Mouse (Mus musculus): ENCODE measurements around the gene Nr2f6. TPM values are rescaled to one million over a fixed set of nuclear protein-coding genes. Genes with fewer than 3 reads are reported as not detected.
"Not testable (repeated sequence)": the region's sequence is repeated elsewhere in the genome, so short reads cannot be mapped to it uniquely, and the experiment has no call there.

The Nr2f6 gene
- total RNA-seq, 2 experiments from 2014 or later = 32.2 to 32.5 TPM

GRCm38 (mm10) chr8:71368366-71368765, 13.4 kb downstream of the Nr2f6 start:
- no peak for DNase-seq (ENCODE audit: low spot score in 2 of 2)

- no peak for DNase-seq (ENCODE audit: low spot score in 2 of 2)
Observed at GRCm38 (mm10) chr8:71367529-71368176, 14.1 kb downstream of the Nr2f6 start.

GRCm38 (mm10) chr8:71366771-71367528, 14.8 kb downstream of the Nr2f6 start, which contains the start of gene Use1:
Gene Use1 (plus strand): TSS chr8:71366848.
- peak; percentile 85 to 90 for DNase-seq (ENCODE audit: low spot score in 2 of 2)

GRCm38 (mm10) chr8:71358026-71358425, 23.7 kb downstream of the Nr2f6 start:
- DNase-seq (ENCODE audit: low spot score in 2 of 2) = no peak

GRCm38 (mm10) chr8:71351520-71351919, 30.2 kb downstream of the Nr2f6 start:
- DNase-seq (ENCODE audit: low spot score in 2 of 2) = no peak

GRCm38 (mm10) chr8:71351117-71351516, 30.6 kb downstream of the Nr2f6 start:
- DNase-seq (ENCODE audit: low spot score in 2 of 2) = no peak

GRCm38 (mm10) chr8:71346581-71346980, 35.2 kb downstream of the Nr2f6 start:
- no peak for DNase-seq (ENCODE audit: low spot score in 2 of 2)

GRCm38 (mm10) chr8:71340625-71341024, 41.1 kb downstream of the Nr2f6 start:
- no peak for DNase-seq (ENCODE audit: low spot score in 2 of 2)

GRCm38 (mm10) chr8:71337834-71338233, 43.9 kb downstream of the Nr2f6 start:
- not testable (repeated sequence) for DNase-seq (ENCODE audit: low spot score in 2 of 2)

- peak in 1 of 2 experiments; percentile 27 for DNase-seq (ENCODE audit: low spot score in 2 of 2)
Observed at GRCm38 (mm10) chr8:71324848-71325247, 56.9 kb downstream of the Nr2f6 start.

Other genes starting within 250 kb of the Nr2f6 start
- gene Myo9b, start 109.2 kb downstream of the Nr2f6 start, total RNA-seq (2021) = 10 to 100 TPM; 33.2 to 36.6 TPM
- gene Haus8, start 109.0 kb downstream of the Nr2f6 start, total RNA-seq (2021) = 10 to 100 TPM; 19.0 to 22.3 TPM
- gene Use1, start 15.1 kb downstream of the Nr2f6 start, total RNA-seq (2021) = 100 to 1,000 TPM in 1 of 2 experiments, 10 to 100 TPM in 1; 97.9 to 108 TPM
- gene Ocel1, start 10.7 kb downstream of the Nr2f6 start, total RNA-seq (2021) = 10 to 100 TPM; 17.2 to 17.6 TPM
- 1 to 10 TPM; 6.7 to 7.3 TPM for gene Ushbp1, start 13.8 kb upstream of the Nr2f6 start, total RNA-seq (2021)
- 10 to 100 TPM; 78.7 to 82.2 TPM for gene Babam1, start 14.9 kb upstream of the Nr2f6 start, total RNA-seq (2021)
- gene Ankle1, start 24.1 kb upstream of the Nr2f6 start, total RNA-seq (2021) = 1 to 10 TPM; 2.2 to 2.7 TPM
- 100 to 1,000 TPM; 145 to 159 TPM for gene Abhd8, start 81.7 kb upstream of the Nr2f6 start, total RNA-seq (2021)
- 10 to 100 TPM; 59.5 to 69.2 TPM for gene Mrpl34, start 83.0 kb upstream of the Nr2f6 start, total RNA-seq (2021)
- gene Dda1, start 87.2 kb upstream of the Nr2f6 start, total RNA-seq (2021) = 100 to 1,000 TPM; 128 to 130 TPM
- 10 to 100 TPM; 64.3 to 71.5 TPM for gene Ano8, start 104.0 kb upstream of the Nr2f6 start, total RNA-seq (2021)
- 10 to 100 TPM; 26.4 to 29.4 TPM for gene Gtpbp3, start 106.1 kb upstream of the Nr2f6 start, total RNA-seq (2021)
- gene Plvap, start 129.8 kb upstream of the Nr2f6 start, total RNA-seq (2021) = 1 to 10 TPM; 8.1 to 9.2 TPM
- not detected for gene Ccdc194, start 143.8 kb upstream of the Nr2f6 start, total RNA-seq (2021)
- 1 to 10 TPM; 4.1 to 4.8 TPM for gene Bst2, start 155.5 kb upstream of the Nr2f6 start, total RNA-seq (2021)
- gene Mvb12a, start 161.0 kb upstream of the Nr2f6 start, total RNA-seq (2021) = 10 to 100 TPM; 36.9 to 40.7 TPM
- not detected for gene Tmem221, start 176.9 kb upstream of the Nr2f6 start, total RNA-seq (2021)
- not detected for gene Nxnl1, start 184.6 kb upstream of the Nr2f6 start, total RNA-seq (2021)
- gene Slc27a1, start 186.9 kb upstream of the Nr2f6 start, total RNA-seq (2021) = 10 to 100 TPM; 76.8 to 92.7 TPM
- 10 to 100 TPM; 75.1 to 81.0 TPM for gene Pgls, start 210.2 kb upstream of the Nr2f6 start, total RNA-seq (2021)
- 1 to 10 TPM; 4.6 to 5.8 TPM for gene Fam129c, start 215.7 kb upstream of the Nr2f6 start, total RNA-seq (2021)
- 10 to 100 TPM; 65.8 to 77.0 TPM for gene Colgalt1, start 229.0 kb upstream of the Nr2f6 start, total RNA-seq (2021)

Data from layer of hippocampus, postnatal 10 days (tissue).